In genomic region chr1:73727781-73728180, GRCm38 (mm10) we compare ENCODE assay signal across 21 mouse cellular contexts.
DNase-seq lines count a peak whose midpoint lies in the region; ATAC-seq and TF ChIP-seq lines count a peak whose summit lies in the region.
"Had no signal": no experiment of that assay in that cellular context is flagged by ENCODE, and none has a peak within 500 bp of the region (broad histone marks: within the 10 kb centered on the region; RNA-seq: fewer than 3 reads in every experiment).

No protein-coding gene starts in this region.

- no peak overlapping the region for H3K9ac ChIP-seq in lung, embryonic 14.5 days
- no peak overlapping the region for H3K9ac ChIP-seq in lung, embryonic 15.5 days
- H3K9ac ChIP-seq in lung, embryonic 16.5 days (ENCODE audit: low read length) = no peak overlapping the region
- no peak overlapping the region for H3K9ac ChIP-seq in lung, postnatal 0 days (replicated peaks; ENCODE audit: low read depth)

- peak; percentile 79 for DNase-seq in lung, embryonic 14.5 days
- no peak for DNase-seq in lung, postnatal 14 days
- DNase-seq in lung, postnatal 10 days = no peak
- DNase-seq in lung, postnatal 36 days = no peak
- peak; percentile 88 for DNase-seq in lung, postnatal 0 days (ENCODE audit: low spot score)
- DNase-seq in lung, postnatal 4 days = no peak
- DNase-seq: adrenal gland, adult 2 months; adrenal gland, adult 8-10 months; adrenal gland, postnatal 10 days; adrenal gland, postnatal 14 days; adrenal gland, postnatal 25 days; adrenal gland, postnatal 36 days; B cell, adult 2 months; cerebellum, adult 11 months; cerebellum, adult 11-12 months had no signal

- no peak overlapping the region for H3K4me2 ChIP-seq in lung, embryonic 14.5 days
- H3K4me2 ChIP-seq in lung, embryonic 15.5 days = no peak overlapping the region
- no peak overlapping the region for H3K4me2 ChIP-seq in lung, embryonic 16.5 days (ENCODE audit: low read depth, low read length)
- H3K4me2 ChIP-seq in lung, postnatal 0 days (replicated peaks; ENCODE audit: low read depth, low read length) = no peak overlapping the region

- H3K27me3 ChIP-seq in lung, embryonic 14.5 days (ENCODE audit: insufficient read depth, low read length) = no peaks in the 10 kb centered on the region
- no peaks in the 10 kb centered on the region for H3K27me3 ChIP-seq in lung, embryonic 15.5 days
- H3K27me3 ChIP-seq in lung, embryonic 16.5 days (ENCODE audit: control insufficient read depth, insufficient read depth, low read depth, low read length) = no peaks in the 10 kb centered on the region
- no peaks in the 10 kb centered on the region for H3K27me3 ChIP-seq in lung, postnatal 0 days (replicated peaks; ENCODE audit: insufficient read depth, low read length)

- ATAC-seq in lung, embryonic 14.5 days (ENCODE audit: insufficient read depth) = peak; percentile 64
- ATAC-seq in lung, embryonic 15.5 days (ENCODE audit: borderline replicate concordance, extremely low read depth, low FRiP score, low TSS enrichment) = peak; percentile 62; the same call in 1 of the 2 replicates
- peak; percentile 81 for ATAC-seq in lung, embryonic 16.5 days (ENCODE audit: low read depth)
- ATAC-seq in lung, postnatal 0 days = peak; percentile 78
- ATAC-seq: activated CD4-positive, CD25-positive, alpha-beta regulatory T cell, adult 4 months; CD4-positive, CD25-positive, alpha-beta regulatory T cell, adult 4 months; Patski had no signal

- peaks cover 6% of the 10 kb centered on the region; the same call in 1 of the 2 replicates for H3K9me3 ChIP-seq in lung, embryonic 14.5 days (ENCODE audit: low read depth, low read length)
- peaks cover 4% of the 10 kb centered on the region; the same call in 1 of the 2 replicates for H3K9me3 ChIP-seq in lung, embryonic 15.5 days
- H3K9me3 ChIP-seq in lung, embryonic 16.5 days (ENCODE audit: control insufficient read depth, low read length) = peaks cover 6% of the 10 kb centered on the region
- no peaks in the 10 kb centered on the region for H3K9me3 ChIP-seq in lung, postnatal 0 days (ENCODE audit: low read length)
- H3K9me3 ChIP-seq: G1E had no signal

- H3K4me1 ChIP-seq in lung, embryonic 14.5 days (ENCODE audit: insufficient read depth) = no peaks in the 10 kb centered on the region
- peaks cover 10% of the 10 kb centered on the region; the same call in 1 of the 2 replicates for H3K4me1 ChIP-seq in lung, embryonic 15.5 days
- peaks cover 8% of the 10 kb centered on the region for H3K4me1 ChIP-seq in lung, embryonic 16.5 days (replicated peaks; ENCODE audit: control insufficient read depth, insufficient read depth, low read length)
- no peaks in the 10 kb centered on the region for H3K4me1 ChIP-seq in lung, postnatal 0 days (ENCODE audit: insufficient read depth, low read depth, low read length)

- no peak overlapping the region for H3K27ac ChIP-seq in lung, embryonic 14.5 days (ENCODE audit: low read depth)
- no peak overlapping the region for H3K27ac ChIP-seq in lung, embryonic 15.5 days
- no peak overlapping the region for H3K27ac ChIP-seq in lung, embryonic 16.5 days (ENCODE audit: low read length)
- H3K27ac ChIP-seq in lung, postnatal 0 days (ENCODE audit: low read length) = no peak overlapping the region

- TF ChIP-seq EP300 in lung, postnatal 0 days (IDR thresholded peaks at IDR 0.05) = peak; percentile 72

- no peaks in the 10 kb centered on the region for H3K36me3 ChIP-seq in lung, embryonic 14.5 days (ENCODE audit: insufficient read depth)
- H3K36me3 ChIP-seq in lung, embryonic 15.5 days = no peaks in the 10 kb centered on the region
- H3K36me3 ChIP-seq in lung, embryonic 16.5 days (ENCODE audit: control insufficient read depth, insufficient read depth, low read length) = no peaks in the 10 kb centered on the region
- no peaks in the 10 kb centered on the region for H3K36me3 ChIP-seq in lung, postnatal 0 days (ENCODE audit: insufficient read depth, low read length)
- H3K36me3 ChIP-seq: G1E had no signal

- no peak for TF ChIP-seq CTCF in lung, embryonic 14.5 days (IDR thresholded peaks at IDR 0.05; ENCODE audit: low read depth)
- TF ChIP-seq CTCF in lung, postnatal 0 days (IDR thresholded peaks at IDR 0.05) = no peak

- H3K4me3 ChIP-seq in lung, embryonic 14.5 days (ENCODE audit: low read depth, low read length) = no peak overlapping the region
- no peak overlapping the region for H3K4me3 ChIP-seq in lung, embryonic 15.5 days
- no peak overlapping the region for H3K4me3 ChIP-seq in lung, embryonic 16.5 days (ENCODE audit: low read length)
- no peak overlapping the region for H3K4me3 ChIP-seq in lung, postnatal 0 days (ENCODE audit: low read depth, low read length)

Comparison
In these comparisons a context has a peak if more than half of its experiments do, and no peak if none do; other contexts are left out.
1. DNase-seq: peak in lung, embryonic 14.5 days (single experiment) and lung, postnatal 0 days (single experiment); none in lung, postnatal 14 days (single experiment), lung, postnatal 10 days (single experiment), lung, postnatal 36 days (single experiment) and lung, postnatal 4 days (0 of 2).
2. Peak in every context shown above with its lines, with median percentiles within 50 percentile points of each other: ATAC-seq.